Mouse (Mus musculus) embryonic facial prominence, embryonic 14.5 days (tissue): Measurements from ENCODE around the gene Gm10382. TPM values are rescaled to one million over a fixed set of nuclear protein-coding genes. Genes with fewer than 3 reads are reported as not detected.

ENCODE experiments used
- ATAC-seq: fragments of 200-750 bp; cut with Nextera tagmentation; 2 replicates; pipeline ENCODE4 v1.8.0; 2017; ENCODE audit warnings: low read depth, moderate number of reproducible peaks, moderate TSS enrichment
- DNase-seq: peaks from one replicate; pipeline ENCODE4 v3.0.0-alpha.2; 2015; ENCODE audit warnings: low spot score
- H3K27ac ChIP-seq: fragments of 300-500 bp; sonication (generic); replicated peaks from 2 replicates; pipeline ENCODE4 v1.5.1; 2014; ENCODE audit warnings: low read depth, mild to moderate bottlenecking, low read length, moderate library complexity
- H3K27me3 ChIP-seq: fragments of 300-500 bp; sonication (generic); replicated peaks from 2 replicates; pipeline ENCODE4 v1.6.1; 2014; ENCODE audit warnings: low read length; ENCODE audit not compliant: control insufficient read depth, insufficient read depth
- H3K36me3 ChIP-seq: fragments of 300-500 bp; sonication (generic); 2 replicates; pipeline ENCODE4 v1.6.1; 2014; ENCODE audit warnings: low read length, mixed read lengths; ENCODE audit not compliant: control insufficient read depth, insufficient read depth
- H3K4me1 ChIP-seq: fragments of 300-500 bp; sonication (generic); 2 replicates; pipeline ENCODE4 v1.6.1; 2014; ENCODE audit warnings: antibody characterized with exemption, low read length; ENCODE audit not compliant: control insufficient read depth, insufficient read depth
- H3K4me2 ChIP-seq: fragments of 300-500 bp; sonication (generic); 2 replicates; pipeline ENCODE4 v1.6.1; 2014; ENCODE audit warnings: low read depth, mild to moderate bottlenecking, low read length, moderate library complexity, mixed read lengths
- H3K4me3 ChIP-seq: fragments of 300-500 bp; sonication (generic); 2 replicates; pipeline ENCODE4 v1.5.1; 2014; ENCODE audit warnings: low read depth, mild to moderate bottlenecking, low read length
- H3K9ac ChIP-seq: fragments of 300-500 bp; sonication (generic); 2 replicates; pipeline ENCODE4 v1.6.1; 2014; ENCODE audit warnings: low read depth, mild to moderate bottlenecking, low read length, moderate library complexity, mixed read lengths
- H3K9me3 ChIP-seq: fragments of 300-500 bp; sonication (generic); 2 replicates; pipeline ENCODE4 v1.6.1; 2016; ENCODE audit warnings: low read length; ENCODE audit not compliant: control insufficient read depth
- WGBS: fragments of 180-500 bp; shearing (Covaris S2); extraction: QIAGEN DNeasy Blood & Tissue Kit; methylation state at CpG from one replicate; pipeline ENCODE4 v1.1.7; 2014; 5-methylcytosine and 5-hydroxymethylcytosine counted together
- polyA plus RNA-seq: library from polyadenylated mRNA; unstranded; fragments of >200 nt; fragmentation: Nextera tagmentation; extraction: Ambion mirVana; gene quantifications from 2 replicates; pipeline ENCODE4 v1.2.1, GENCODE M21; 2014

Gm10382 gene
- polyA plus RNA-seq, 1 experiment from 2014 or later: 0.24 TPM

GRCm38 (mm10) chr5:125360981-125361510 is 28.1 kb upstream of the Gm10382 start:
- ATAC-seq (no peak), DNase-seq (no peak)
- H3K4me3 ChIP-seq: no peak overlapping the region; the same call in 1 of the 2 replicates
- H3K27ac ChIP-seq: no peak overlapping the region
- peaks cover 2% of the 10 kb centered on the region; the same call in 1 of the 2 replicates for H3K4me1 ChIP-seq
- no peak overlapping the region for H3K9ac ChIP-seq
- H3K27me3 ChIP-seq: no peaks in the 10 kb centered on the region
- 37% methylated on average over 16 of the region's 16 CpGs for WGBS
- no peaks in the 10 kb centered on the region for H3K9me3 ChIP-seq
- no peaks in the 10 kb centered on the region for H3K36me3 ChIP-seq
- no peak overlapping the region for H3K4me2 ChIP-seq

GRCm38 (mm10) chr5:125363894-125364293 is 25.2 kb upstream of the Gm10382 start:
- no peak overlapping the region for H3K27ac ChIP-seq
- ATAC-seq: no peak
- H3K4me3 ChIP-seq: no peak overlapping the region
- no peaks in the 10 kb centered on the region for H3K36me3 ChIP-seq
- 71% methylated on average over 7 of the region's 7 CpGs for WGBS
- peak; percentile 67 for DNase-seq
- H3K9me3 ChIP-seq: no peaks in the 10 kb centered on the region
- no peaks in the 10 kb centered on the region for H3K27me3 ChIP-seq
- no peaks in the 10 kb centered on the region for H3K4me1 ChIP-seq
- H3K4me2 ChIP-seq: no peak overlapping the region
- no peak overlapping the region for H3K9ac ChIP-seq

GRCm38 (mm10) chr5:125364851-125365429 is 24.2 kb upstream of the Gm10382 start:
- Histone ChIP-seq H3K27ac (no peak overlapping the region), H3K9me3 (no peaks in the 10 kb centered on the region), H3K4me3 (no peak overlapping the region), H3K4me2 (no peak overlapping the region), H3K36me3 (no peaks in the 10 kb centered on the region), H3K4me1 (no peaks in the 10 kb centered on the region), H3K9ac (no peak overlapping the region), H3K27me3 (no peaks in the 10 kb centered on the region)
- ATAC-seq (no peak), DNase-seq (no peak)
- 63% methylated on average over 4 of the region's 4 CpGs for WGBS

DNA sequence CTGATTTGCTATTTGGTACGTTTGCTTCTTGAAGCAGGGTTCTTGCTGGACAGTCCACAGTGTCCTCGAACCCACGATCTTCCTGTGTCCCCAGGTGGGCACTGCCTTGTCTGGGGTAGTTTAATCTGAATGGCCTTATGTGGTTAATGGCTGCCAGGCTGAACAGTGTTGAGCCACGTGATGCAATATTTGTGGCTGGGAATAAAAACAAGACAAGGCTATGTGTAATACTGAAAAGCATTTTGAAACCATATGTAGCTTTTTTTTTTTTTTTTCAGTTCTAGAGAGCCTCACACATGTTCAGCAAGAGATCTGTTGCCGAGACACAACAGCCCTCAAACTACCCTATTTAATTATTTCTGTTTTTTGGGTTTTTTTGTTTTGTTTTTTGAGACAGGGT is 21.0 kb upstream of the Gm10382 start:
- Histone ChIP-seq H3K27me3 (no peaks in the 10 kb centered on the region), H3K9ac (no peak overlapping the region), H3K4me2 (no peak overlapping the region), H3K27ac (no peak overlapping the region), H3K36me3 (no peaks in the 10 kb centered on the region), H3K9me3 (no peaks in the 10 kb centered on the region), H3K4me1 (no peaks in the 10 kb centered on the region), H3K4me3 (no peak overlapping the region)
- WGBS: 62% methylated on average over 5 of the region's 5 CpGs
- no peak for DNase-seq
- no peak for ATAC-seq

- ATAC-seq (0 out of 2 replicates have a peak, but pooled peaks have one; percentile 50), DNase-seq (peak; percentile 79)
- Histone ChIP-seq H3K9ac (no peak overlapping the region), H3K4me1 (no peaks in the 10 kb centered on the region), H3K9me3 (no peaks in the 10 kb centered on the region), H3K27me3 (no peaks in the 10 kb centered on the region), H3K4me3 (no peak overlapping the region), H3K36me3 (no peaks in the 10 kb centered on the region), H3K27ac (no peak overlapping the region), H3K4me2 (no peak overlapping the region)
- 1% methylated on average over 4 of the region's 4 CpGs for WGBS
Observed at GRCm38 (mm10) chr5:125368568-125368967, 20.6 kb upstream of the Gm10382 start.

GRCm38 (mm10) chr5:125370950-125371693 is 18.0 kb upstream of the Gm10382 start:
- no peaks in the 10 kb centered on the region for H3K36me3 ChIP-seq
- H3K27ac ChIP-seq: no peak overlapping the region
- no peak overlapping the region for H3K4me2 ChIP-seq
- H3K9ac ChIP-seq: no peak overlapping the region
- no peaks in the 10 kb centered on the region for H3K27me3 ChIP-seq
- no peak for ATAC-seq
- H3K4me3 ChIP-seq: no peak overlapping the region
- no peaks in the 10 kb centered on the region for H3K4me1 ChIP-seq
- H3K9me3 ChIP-seq: no peaks in the 10 kb centered on the region
- DNase-seq: no peak
- WGBS: 79% methylated on average over 7 of the region's 7 CpGs

GRCm38 (mm10) chr5:125372027-125372426 is 17.1 kb upstream of the Gm10382 start:
- Histone ChIP-seq H3K27me3 (no peaks in the 10 kb centered on the region), H3K4me1 (no peaks in the 10 kb centered on the region), H3K9me3 (no peaks in the 10 kb centered on the region), H3K36me3 (no peaks in the 10 kb centered on the region), H3K4me2 (no peak overlapping the region), H3K9ac (no peak overlapping the region), H3K27ac (no peak overlapping the region), H3K4me3 (no peak overlapping the region)
- ATAC-seq (no peak), DNase-seq (no peak)
- whole genome bisulfite sequencing: 82% methylated on average over 4 of the region's 4 CpGs

GRCm38 (mm10) chr5:125375871-125376270 is 13.3 kb upstream of the Gm10382 start:
- H3K4me3 ChIP-seq: no peak overlapping the region
- H3K36me3 ChIP-seq: no peaks in the 10 kb centered on the region
- DNase-seq: no peak
- H3K27me3 ChIP-seq: no peaks in the 10 kb centered on the region
- no peaks in the 10 kb centered on the region for H3K9me3 ChIP-seq
- 85% methylated on average over 2 of the region's 2 CpGs for WGBS
- no peak overlapping the region for H3K4me2 ChIP-seq
- no peak for ATAC-seq
- no peaks in the 10 kb centered on the region for H3K4me1 ChIP-seq
- H3K9ac ChIP-seq: no peak overlapping the region
- H3K27ac ChIP-seq: no peak overlapping the region
